Mouse (Mus musculus) midbrain, embryonic 14.5 days (tissue): ENCODE results near the gene Ankrd34c. TPM values are rescaled to one million over a fixed set of nuclear protein-coding genes. Genes with fewer than 3 reads are reported as not detected.
A peak's percentile ranks its signal among the peaks of the same experiment; 100 is the strongest.

ENCODE experiments used
- ATAC-seq: fragments of 200-750 bp; cut with Nextera tagmentation; 2 replicates; pipeline ENCODE4 v1.8.0; 2017; ENCODE audit warnings: moderate number of reproducible peaks, moderate library complexity; ENCODE audit not compliant: low FRiP score, low TSS enrichment
- DNase-seq: peaks from one replicate; pipeline ENCODE4 v3.0.0-alpha.2; 2015
- H3K27ac ChIP-seq: fragments of 300-500 bp; sonication (generic); replicated peaks from 2 replicates; pipeline ENCODE4 v1.5.1; 2014; ENCODE audit warnings: mild to moderate bottlenecking, low read depth, low read length, moderate library complexity
- H3K27me3 ChIP-seq: fragments of 300-500 bp; sonication (generic); 2 replicates; pipeline ENCODE4 v1.6.1; 2014; ENCODE audit warnings: low read length, control low read depth, mixed read lengths; ENCODE audit not compliant: control insufficient read depth, insufficient read depth
- H3K36me3 ChIP-seq: fragments of 300-500 bp; sonication (generic); 2 replicates; pipeline ENCODE4 v1.6.1; 2014; ENCODE audit warnings: low read length, control low read depth; ENCODE audit not compliant: control insufficient read depth, insufficient read depth
- H3K4me1 ChIP-seq: fragments of 300-500 bp; sonication (generic); 2 replicates; pipeline ENCODE4 v1.6.1; 2014; ENCODE audit warnings: mild to moderate bottlenecking, antibody characterized with exemption, low read length, control low read depth; ENCODE audit not compliant: control insufficient read depth, insufficient read depth
- H3K4me2 ChIP-seq: fragments of 300-500 bp; sonication (generic); 2 replicates; pipeline ENCODE4 v1.6.1; 2014; ENCODE audit warnings: mild to moderate bottlenecking, low read length, moderate library complexity
- H3K4me3 ChIP-seq: fragments of 300-500 bp; sonication (generic); replicated peaks from 2 replicates; pipeline ENCODE4 v1.5.1; 2014; ENCODE audit warnings: low read depth, low read length
- H3K9ac ChIP-seq: fragments of 300-500 bp; sonication (generic); replicated peaks from 2 replicates; pipeline ENCODE4 v1.6.1; 2014; ENCODE audit warnings: mild to moderate bottlenecking, low read length, moderate library complexity
- H3K9me3 ChIP-seq: fragments of 300-500 bp; sonication (generic); 2 replicates; pipeline ENCODE4 v1.6.1; 2016; ENCODE audit warnings: low read length, control low read depth, mixed read lengths; ENCODE audit not compliant: control insufficient read depth
- WGBS: fragments of 180-500 bp; shearing (Covaris S2); extraction: QIAGEN DNeasy Blood & Tissue Kit; methylation state at CpG from one replicate; pipeline ENCODE4 v1.1.7; 2014; 5-methylcytosine and 5-hydroxymethylcytosine counted together
- polyA plus RNA-seq: library from polyadenylated mRNA; unstranded; fragments of >200 nt; fragmentation: Nextera tagmentation; extraction: Ambion mirVana; gene quantifications from 2 replicates; pipeline ENCODE4 v1.2.1, GENCODE M21; 2014

The Ankrd34c gene
- polyA plus RNA-seq, 1 experiment from 2014 or later, result 0.05 TPM

GRCm38 (mm10) chr9:89740041-89740440 lies 1.8 kb upstream of the Ankrd34c start:
- no peak overlapping the region for H3K4me2 ChIP-seq
- ATAC-seq (no peak), DNase-seq (no peak)
- H3K9ac ChIP-seq, result no peak overlapping the region
- H3K4me3 ChIP-seq, result no peak overlapping the region
- H3K27me3 ChIP-seq, result peaks cover 10% of the 10 kb centered on the region; the same call in 1 of the 2 replicates
- H3K9me3 ChIP-seq, result no peaks in the 10 kb centered on the region
- H3K36me3 ChIP-seq, result no peaks in the 10 kb centered on the region
- H3K27ac ChIP-seq, result no peak overlapping the region
- H3K4me1 ChIP-seq, result peaks cover 4% of the 10 kb centered on the region; the same call in 1 of the 2 replicates

GRCm38 (mm10) chr9:89737888-89738287 lies 387 bp downstream of the Ankrd34c start:
- H3K27ac ChIP-seq, result no peak overlapping the region
- DNase-seq (no peak), ATAC-seq (0 out of 2 replicates have a peak, but pooled peaks have one; percentile 34)
- peaks cover 4% of the 10 kb centered on the region; the same call in 1 of the 2 replicates for H3K4me1 ChIP-seq
- H3K4me2 ChIP-seq, result peak overlapping the region; percentile 48
- no peaks in the 10 kb centered on the region for H3K9me3 ChIP-seq
- H3K27me3 ChIP-seq, result peaks cover 10% of the 10 kb centered on the region; the same call in 1 of the 2 replicates
- H3K36me3 ChIP-seq, result no peaks in the 10 kb centered on the region
- H3K9ac ChIP-seq, result no peak overlapping the region
- H3K4me3 ChIP-seq, result 0 out of 2 replicates have a peak overlapping the region, but pooled peaks have one; percentile 22
- 17% methylated on average over 6 of the region's 6 CpGs for WGBS

- Histone ChIP-seq H3K9me3 (no peaks in the 10 kb centered on the region), H3K27me3 (peaks cover 10% of the 10 kb centered on the region; the same call in 1 of the 2 replicates), H3K27ac (no peak overlapping the region), H3K4me2 (peak overlapping the region; percentile 48), H3K4me1 (peaks cover 4% of the 10 kb centered on the region; the same call in 1 of the 2 replicates), H3K4me3 (peak overlapping the region; percentile 22; the same call in 1 of the 2 replicates), H3K9ac (0 out of 2 replicates have a peak overlapping the region, but pooled peaks have one; percentile 16), H3K36me3 (no peaks in the 10 kb centered on the region)
- DNase-seq, result peak; percentile 44
- ATAC-seq, result no peak
- WGBS, result 7% methylated on average over 20 of the region's 20 CpGs
Measured at GRCm38 (mm10) chr9:89736932-89737705, 1.2 kb downstream of the Ankrd34c start.

- H3K36me3 ChIP-seq, result no peaks in the 10 kb centered on the region
- H3K9me3 ChIP-seq, result no peaks in the 10 kb centered on the region
- H3K4me1 ChIP-seq, result peaks cover 7% of the 10 kb centered on the region; the same call in 1 of the 2 replicates
- H3K4me2 ChIP-seq, result no peak overlapping the region
- DNase-seq (peak; percentile 77), ATAC-seq (no peak)
- no peaks in the 10 kb centered on the region for H3K27me3 ChIP-seq
- no peak overlapping the region for H3K27ac ChIP-seq
- no peak overlapping the region for H3K9ac ChIP-seq
- no peak overlapping the region for H3K4me3 ChIP-seq
- WGBS, result 28% methylated on average over 4 of the region's 4 CpGs
Measured at GRCm38 (mm10) chr9:89706906-89707305, 31.4 kb downstream of the Ankrd34c start.

GRCm38 (mm10) chr9:89705197-89705533 lies 33.1 kb downstream of the Ankrd34c start:
- Histone ChIP-seq H3K4me2 (peak overlapping the region; percentile 96), H3K27ac (peak overlapping the region; percentile 87), H3K27me3 (no peaks in the 10 kb centered on the region), H3K9me3 (no peaks in the 10 kb centered on the region), H3K9ac (peak overlapping the region; percentile 84), H3K36me3 (peaks cover 15% of the 10 kb centered on the region), H3K4me1 (peaks cover 7% of the 10 kb centered on the region; the same call in 1 of the 2 replicates), H3K4me3 (peak overlapping the region; percentile 68)
- 10% methylated on average over 10 of the region's 10 CpGs for WGBS
- ATAC-seq (peak; percentile 49), DNase-seq (no peak)

GRCm38 (mm10) chr9:89704265-89705196 lies 33.7 kb downstream of the Ankrd34c start, which contains the start of gene Tmed3:
Gene Tmed3, minus strand, starts transcription at chr9:89705068.
- Histone ChIP-seq H3K4me1 (peaks cover 7% of the 10 kb centered on the region; the same call in 1 of the 2 replicates), H3K9me3 (no peaks in the 10 kb centered on the region), H3K9ac (peak within 1 kb of the TSS; percentile 84), H3K27me3 (no peaks in the 10 kb centered on the region), H3K4me2 (peak within 1 kb of the TSS; percentile 96), H3K4me3 (peak within 1 kb of the TSS; percentile 68), H3K36me3 (peaks cover 21% of the 10 kb centered on the region), H3K27ac (peak within 1 kb of the TSS; percentile 87)
- peak; percentile 96 for DNase-seq
- WGBS, result 2% methylated on average over 52 of the region's 52 CpGs
- ATAC-seq, result peak; percentile 98

GRCm38 (mm10) chr9:89700910-89701457 lies 37.3 kb downstream of the Ankrd34c start:
- no peak for ATAC-seq

GRCm38 (mm10) chr9:89695143-89695542 lies 43.1 kb downstream of the Ankrd34c start:
- no peak for ATAC-seq
- Histone ChIP-seq H3K9me3 (no peaks in the 10 kb centered on the region), H3K4me2 (no peak overlapping the region), H3K4me3 (no peak overlapping the region), H3K4me1 (no peaks in the 10 kb centered on the region), H3K9ac (no peak overlapping the region), H3K36me3 (peaks cover 25% of the 10 kb centered on the region), H3K27me3 (no peaks in the 10 kb centered on the region), H3K27ac (no peak overlapping the region)
- WGBS, result 93% methylated on average over 1 of the region's 1 CpGs
- DNase-seq, result no peak

More at GRCm38 (mm10) chr9:89700910-89701457, 37.3 kb downstream of the Ankrd34c start:
- peaks cover 7% of the 10 kb centered on the region; the same call in 1 of the 2 replicates for H3K4me1 ChIP-seq
- H3K4me3 ChIP-seq, result no peak overlapping the region
- H3K27me3 ChIP-seq, result no peaks in the 10 kb centered on the region
- no peaks in the 10 kb centered on the region for H3K9me3 ChIP-seq
- H3K36me3 ChIP-seq, result peaks cover 41% of the 10 kb centered on the region
- no peak for DNase-seq
- H3K27ac ChIP-seq, result no peak overlapping the region
- H3K9ac ChIP-seq, result no peak overlapping the region
- H3K4me2 ChIP-seq, result no peak overlapping the region
- 98% methylated on average over 2 of the region's 2 CpGs for WGBS
